20 mouse cellular contexts compared by ENCODE assay signal in the genomic region with DNA sequence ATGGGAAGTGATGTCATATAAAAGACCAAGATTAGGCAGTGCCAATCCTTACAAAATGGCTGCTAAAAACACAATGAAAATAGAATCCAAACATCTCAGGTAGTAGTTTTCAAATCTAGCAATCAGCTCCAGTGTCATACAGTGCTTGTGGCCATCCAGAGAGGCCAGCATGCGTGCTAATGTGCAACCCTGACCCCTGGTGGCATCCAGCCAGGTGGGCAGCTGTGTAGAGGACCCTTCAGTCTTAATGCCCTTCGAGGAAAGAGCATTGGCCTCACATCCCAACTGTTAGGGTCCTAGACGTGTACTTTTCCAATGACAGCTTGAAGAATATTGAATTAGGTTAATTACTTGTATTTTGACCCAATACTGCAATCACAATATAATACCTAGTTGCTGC. TPM values are rescaled to one million over a fixed set of nuclear protein-coding genes. Genes with fewer than 3 reads are reported as not detected.
DNase-seq lines count a peak whose midpoint lies in the region; ATAC-seq and TF ChIP-seq lines count a peak whose summit lies in the region.
"Had no signal": no experiment of that assay in that cellular context is flagged by ENCODE, and none has a peak within 500 bp of the region (broad histone marks: within the 10 kb centered on the region; RNA-seq: fewer than 3 reads in every experiment).

No protein-coding gene starts in this region.

- H3K9ac ChIP-seq in hindbrain, postnatal 0 days (replicated peaks; ENCODE audit: low read length): no peak overlapping the region
- no peak overlapping the region for H3K9ac ChIP-seq in hindbrain, embryonic 13.5 days
- no peak overlapping the region for H3K9ac ChIP-seq in liver, postnatal 0 days (replicated peaks)
- no peak overlapping the region for H3K9ac ChIP-seq in liver, embryonic 11.5 days (ENCODE audit: low read depth, low read length)
- H3K9ac ChIP-seq in CH12.LX (ENCODE audit: insufficient read depth, low read depth) (no peak overlapping the region), ES-Bruce4 (ENCODE audit: low read depth, poor library complexity, severe bottlenecking) (no peak overlapping the region)
- H3K9ac ChIP-seq: embryonic facial prominence, embryonic 12.5 days; forebrain, embryonic 13.5 days; heart, embryonic 12.5 days; hindbrain, embryonic 15.5 days had no signal

- H3K27ac ChIP-seq in hindbrain, postnatal 0 days: no peak overlapping the region
- no peak overlapping the region for H3K27ac ChIP-seq in hindbrain, embryonic 13.5 days
- H3K27ac ChIP-seq in liver, postnatal 0 days (ENCODE audit: low read depth): no peak overlapping the region
- H3K27ac ChIP-seq in liver, embryonic 11.5 days (ENCODE audit: low read depth, low read length): no peak overlapping the region
- H3K27ac ChIP-seq in CH12.LX (ENCODE audit: insufficient read depth, low read depth): no peak overlapping the region
- no peak overlapping the region for H3K27ac ChIP-seq in ES-Bruce4 (ENCODE audit: insufficient read depth, low read length)
- H3K27ac ChIP-seq: embryonic facial prominence, embryonic 12.5 days; forebrain, embryonic 13.5 days; gastrocnemius, adult 2 months; hindbrain, embryonic 10.5 days; hindbrain, embryonic 15.5 days had no signal

- peak; percentile 35; the same call in 1 of the 2 replicates for ATAC-seq in hindbrain, postnatal 0 days
- no peak for ATAC-seq in hindbrain, embryonic 13.5 days (ENCODE audit: low FRiP score)
- no peak for ATAC-seq in liver, postnatal 0 days
- ATAC-seq in liver, embryonic 11.5 days (replicated peaks; ENCODE audit: low FRiP score): no peak
- ATAC-seq: activated CD4-positive, CD25-positive, alpha-beta regulatory T cell, adult 4 months; forebrain, embryonic 13.5 days; inflammation-experienced regulatory T-cells, adult 6 months; Patski had no signal

- no peaks in the 10 kb centered on the region for H3K4me1 ChIP-seq in hindbrain, postnatal 0 days (ENCODE audit: insufficient read depth, low read length)
- H3K4me1 ChIP-seq in hindbrain, embryonic 13.5 days (replicated peaks): no peaks in the 10 kb centered on the region
- H3K4me1 ChIP-seq in liver, postnatal 0 days (ENCODE audit: insufficient read depth): no peaks in the 10 kb centered on the region
- H3K4me1 ChIP-seq in liver, embryonic 11.5 days (replicated peaks; ENCODE audit: control insufficient read depth, insufficient read depth, low read length): no peaks in the 10 kb centered on the region
- H3K4me1 ChIP-seq in CH12.LX (ENCODE audit: control insufficient read depth in 1 of 2, insufficient read depth in 2 of 2) (peaks cover 8 to 15% of the 10 kb centered on the region in 2 experiments), ES-Bruce4 (ENCODE audit: control insufficient read depth, insufficient read depth, low read length) (no peaks in the 10 kb centered on the region)
- H3K4me1 ChIP-seq: embryonic facial prominence, embryonic 12.5 days; forebrain, embryonic 13.5 days; heart, embryonic 12.5 days; hindbrain, embryonic 15.5 days had no signal

- dilution Hi-C loops in CH12.LX (cut with MboI; ENCODE audit: extremely low pct_ligation_motif_present, extremely low pct_unique_long_range_greater_than_20kb, low sequenced_read_pairs): no loop called here

- TF ChIP-seq EP300 in liver, postnatal 0 days (IDR thresholded peaks at IDR 0.05; ENCODE audit: low read depth): no peak
- no peak for TF ChIP-seq EP300 in CH12.LX (IDR thresholded peaks at IDR 0.05; ENCODE audit: low read length)
- TF ChIP-seq EP300 in ES-Bruce4 (IDR thresholded peaks at IDR 0.05; ENCODE audit: insufficient read depth, low read depth, low read length): no peak

- H3K4me2 ChIP-seq in hindbrain, postnatal 0 days (ENCODE audit: low read depth, low read length): no peak overlapping the region
- H3K4me2 ChIP-seq in hindbrain, embryonic 13.5 days: no peak overlapping the region
- H3K4me2 ChIP-seq in liver, postnatal 0 days (ENCODE audit: low read depth, low read length): no peak overlapping the region
- H3K4me2 ChIP-seq in liver, embryonic 11.5 days: no peak overlapping the region
- H3K4me2 ChIP-seq in CH12.LX (ENCODE audit: insufficient read depth, low read depth, poor library complexity, severe bottlenecking): no peak overlapping the region
- H3K4me2 ChIP-seq: embryonic facial prominence, embryonic 12.5 days; forebrain, embryonic 13.5 days; heart, embryonic 12.5 days; hindbrain, embryonic 15.5 days had no signal

- no peaks in the 10 kb centered on the region for H3K27me3 ChIP-seq in hindbrain, postnatal 0 days (ENCODE audit: insufficient read depth, low read length)
- no peaks in the 10 kb centered on the region for H3K27me3 ChIP-seq in hindbrain, embryonic 13.5 days
- no peaks in the 10 kb centered on the region for H3K27me3 ChIP-seq in liver, postnatal 0 days (ENCODE audit: insufficient read depth, low read length)
- no peaks in the 10 kb centered on the region for H3K27me3 ChIP-seq in liver, embryonic 11.5 days (replicated peaks; ENCODE audit: control insufficient read depth, insufficient read depth, low read length)
- H3K27me3 ChIP-seq in CH12.LX (replicated peaks) (no peaks in the 10 kb centered on the region), ES-Bruce4 (ENCODE audit: control insufficient read depth, insufficient read depth, low read length, poor library complexity, severe bottlenecking) (no peaks in the 10 kb centered on the region)
- H3K27me3 ChIP-seq: embryonic facial prominence, embryonic 12.5 days; forebrain, embryonic 13.5 days; heart, embryonic 12.5 days; hindbrain, embryonic 15.5 days; Patski had no signal

- 71% methylated on average over 3 of the region's 3 CpGs for WGBS in hindbrain, postnatal 0 days
- WGBS in hindbrain, embryonic 13.5 days: 85% methylated on average over 3 of the region's 3 CpGs
- 77% methylated on average over 3 of the region's 3 CpGs for WGBS in liver, postnatal 0 days (ENCODE audit: insufficient replicate concordance)
- WGBS in liver, embryonic 11.5 days: 73% methylated on average over 3 of the region's 3 CpGs

- no peak for DNase-seq in hindbrain, postnatal 0 days (ENCODE audit: low spot score)
- no peak for DNase-seq in liver, postnatal 0 days
- no peak for DNase-seq in liver, embryonic 11.5 days (ENCODE audit: low spot score)
- DNase-seq in CH12.LX (ENCODE audit: extremely low read depth): no peak
- no peak for DNase-seq in embryo, embryonic 9.5 days (ENCODE audit: extremely low spot score)
- DNase-seq: cerebellum, adult 11-12 months; cerebellum, adult 9-10 months; cerebellum, postnatal 36 days; gastrocnemius, adult 2 months; gastrocnemius, postnatal 25 days had no signal

- TF ChIP-seq CTCF in hindbrain, postnatal 0 days (IDR thresholded peaks at IDR 0.05; ENCODE audit: low read depth): no peak
- 0 out of 2 replicates have a peak, but pooled peaks have one; percentile 7 for TF ChIP-seq CTCF in liver, postnatal 0 days (IDR thresholded peaks at IDR 0.05; ENCODE audit: low read depth)
- TF ChIP-seq CTCF in CH12.LX (conservative IDR thresholded peaks at IDR 0.05 in 1 of 2, IDR thresholded peaks at IDR 0.05 in 1 of 2; ENCODE audit: low read depth in 2 of 2, low read length in 2 of 2) (peak in 1 of 2 experiments; percentile 56; a peak in 2 of 4 replicates), ES-Bruce4 (IDR thresholded peaks at IDR 0.05; ENCODE audit: low read depth, low read length) (peak; percentile 50)

- in situ Hi-C loops in CH12.LX (cut with MboI; ENCODE audit: low pct_ligation_motif_present, low pct_unique_long_range_greater_than_20kb, low sequenced_read_pairs): no loop called here

- no peak for TF ChIP-seq POLR2A in CH12.LX (IDR thresholded peaks at IDR 0.05; ENCODE audit: low read depth, low read length)
- no peak for TF ChIP-seq POLR2A in ES-Bruce4 (IDR thresholded peaks at IDR 0.05; ENCODE audit: insufficient read depth, low read length)

- no peak overlapping the region for H3K4me3 ChIP-seq in hindbrain, postnatal 0 days (ENCODE audit: low read length)
- no peak overlapping the region for H3K4me3 ChIP-seq in hindbrain, embryonic 13.5 days
- H3K4me3 ChIP-seq in liver, postnatal 0 days (ENCODE audit: low read depth, low read length): no peak overlapping the region
- no peak overlapping the region for H3K4me3 ChIP-seq in liver, embryonic 11.5 days (ENCODE audit: low read depth, low read length)
- H3K4me3 ChIP-seq in CH12.LX (replicated peaks in 1 of 3; ENCODE audit: low read depth in 2 of 3, low read length in 2 of 3, poor library complexity in 1 of 3): no peak overlapping the region
- no peak overlapping the region for H3K4me3 ChIP-seq in ES-Bruce4 (ENCODE audit: low read depth, low read length)
- H3K4me3 ChIP-seq: embryonic facial prominence, embryonic 12.5 days; forebrain, embryonic 13.5 days; gastrocnemius, adult 2 months; heart, embryonic 12.5 days; hindbrain, embryonic 10.5 days; hindbrain, embryonic 15.5 days had no signal

- H3K9me3 ChIP-seq in hindbrain, postnatal 0 days (ENCODE audit: low read length): no peaks in the 10 kb centered on the region
- no peaks in the 10 kb centered on the region for H3K9me3 ChIP-seq in hindbrain, embryonic 13.5 days
- no peaks in the 10 kb centered on the region for H3K9me3 ChIP-seq in liver, postnatal 0 days (ENCODE audit: low read length)
- no peaks in the 10 kb centered on the region for H3K9me3 ChIP-seq in liver, embryonic 11.5 days (ENCODE audit: control insufficient read depth, low read length)
- H3K9me3 ChIP-seq in CH12.LX (replicated peaks; ENCODE audit: low read length) (no peaks in the 10 kb centered on the region), ES-Bruce4 (replicated peaks; ENCODE audit: control insufficient read depth, insufficient read depth, low read length, poor library complexity, severe bottlenecking) (no peaks in the 10 kb centered on the region)
- H3K9me3 ChIP-seq: embryonic facial prominence, embryonic 12.5 days; forebrain, embryonic 13.5 days; heart, embryonic 12.5 days; hindbrain, embryonic 10.5 days; hindbrain, embryonic 15.5 days had no signal

- peak; percentile 44 for TF ChIP-seq RAD21 in CH12.LX (IDR thresholded peaks at IDR 0.05; ENCODE audit: low read depth, low read length)

- H3K79me2 ChIP-seq in CH12.LX (replicated peaks; ENCODE audit: control insufficient read depth, extremely low read depth, insufficient read depth, poor library complexity, severe bottlenecking): no peaks in the 10 kb centered on the region

- H3K36me3 ChIP-seq in hindbrain, postnatal 0 days (ENCODE audit: insufficient read depth, low read length): peaks cover 34% of the 10 kb centered on the region
- peaks cover 53% of the 10 kb centered on the region for H3K36me3 ChIP-seq in hindbrain, embryonic 13.5 days
- H3K36me3 ChIP-seq in liver, postnatal 0 days (replicated peaks; ENCODE audit: insufficient read depth, low read length): 0 out of 2 replicates have a peak, but pooled peaks cover 3% of the 10 kb centered on the region
- H3K36me3 ChIP-seq in liver, embryonic 11.5 days (ENCODE audit: control insufficient read depth, insufficient read depth, low read length): no peaks in the 10 kb centered on the region
- H3K36me3 ChIP-seq in CH12.LX (replicated peaks in 1 of 2; ENCODE audit: control insufficient read depth in 1 of 2, insufficient read depth in 1 of 2, low read length in 1 of 2) (peaks cover 0 to 11% of the 10 kb centered on the region in 2 experiments), ES-Bruce4 (ENCODE audit: control insufficient read depth, insufficient read depth, low read length, poor library complexity, severe bottlenecking) (no peaks in the 10 kb centered on the region)

RNA-seq across cellular contexts. Expression of gene Helb, which starts 34.9 kb away (rescaled TPM):
- total RNA-seq in hindbrain, postnatal 0 days (2014; rRNA removed): 1.6 and 3.8 TPM in 2 replicates
- polyA plus RNA-seq in hindbrain, postnatal 0 days (2015; fragmentation: Nextera tagmentation; extraction: Ambion mirVana): 2.1 and 2.2 TPM in 2 replicates
- 2.9 and 3.8 TPM in 2 replicates for polyA plus RNA-seq in hindbrain, embryonic 13.5 days (2015; fragmentation: Nextera tagmentation; extraction: Ambion mirVana)
- 3.6 and 5.0 TPM in 2 replicates for polyA plus RNA-seq in liver, postnatal 0 days (2015; fragmentation: Nextera tagmentation; extraction: Ambion mirVana)
- polyA plus RNA-seq in liver, embryonic 11.5 days (2014; fragmentation: Nextera tagmentation; extraction: Ambion mirVana): 12.1 and 12.5 TPM in 2 replicates
- total RNA-seq in CH12.LX (2012; rRNA removed) (15.6 and 16.0 TPM in 2 replicates), CH12.LX (2014; rRNA removed) (21.8 and 22.0 TPM in 2 replicates)
- polyA plus RNA-seq in CH12.LX (2012; ENCODE audit: insufficient read length, low read depth) (15.5 and 16.4 TPM in 2 replicates), ES-Bruce4 (2011; ENCODE audit: insufficient read depth, insufficient read length, low read depth, missing spikeins) (30.4 and 30.9 TPM in 2 replicates)
